Mouse (Mus musculus) brown adipose tissue, adult 24 weeks (tissue): Measurements from ENCODE around the gene Trim2. TPM values are rescaled to one million over a fixed set of nuclear protein-coding genes. Genes with fewer than 3 reads are reported as not detected.

Experiments
- H3K27ac ChIP-seq: fragments of 200-500 bp; replicated peaks from 2 replicates; pipeline ENCODE4 v1.5.1; 2012; ENCODE audit warnings: low read depth, mild to moderate bottlenecking, low read length
- H3K4me1 ChIP-seq: fragments of 200-500 bp; 2 replicates; pipeline ENCODE4 v1.6.1; 2012; ENCODE audit warnings: low read length, mixed read lengths; ENCODE audit not compliant: control insufficient read depth, insufficient read depth, insufficient read length
- H3K4me3 ChIP-seq: fragments of 200-500 bp; 2 replicates; pipeline ENCODE4 v1.5.1; 2012; ENCODE audit warnings: low read depth, mild to moderate bottlenecking, low read length, moderate library complexity; ENCODE audit not compliant: insufficient read depth
- polyA plus RNA-seq: library from polyadenylated mRNA; stranded (reverse); fragments of >200 nt; gene quantifications from 2 replicates; pipeline ENCODE4 v1.2.4, GENCODE M21; 2012; ENCODE audit not compliant: missing spikeins, insufficient read depth, insufficient read length

Gene Trim2
- polyA plus RNA-seq, 1 experiment, result 14.2 TPM

GRCm38 (mm10) chr3:84128871-84129870 lies 177.5 kb downstream of the Trim2 start:
- Histone ChIP-seq H3K4me1 (peaks cover 6% of the 10 kb centered on the region; the same call in 1 of the 2 replicates), H3K27ac (peak overlapping the region; percentile 47; the same call in 1 of the 2 replicates), H3K4me3 (no peak overlapping the region)

- peaks cover 6% of the 10 kb centered on the region; the same call in 1 of the 2 replicates for H3K4me1 ChIP-seq
- H3K4me3 ChIP-seq, result no peak overlapping the region
- H3K27ac ChIP-seq, result no peak overlapping the region
Measured at GRCm38 (mm10) chr3:84127431-84127830, 179.2 kb downstream of the Trim2 start.

- no peak overlapping the region for H3K27ac ChIP-seq
- peaks cover 6% of the 10 kb centered on the region; the same call in 1 of the 2 replicates for H3K4me1 ChIP-seq
- no peak overlapping the region for H3K4me3 ChIP-seq
Measured at GRCm38 (mm10) chr3:84126721-84127120, 180.0 kb downstream of the Trim2 start.

GRCm38 (mm10) chr3:84125704-84126289 lies 180.9 kb downstream of the Trim2 start:
- H3K27ac ChIP-seq, result no peak overlapping the region

GRCm38 (mm10) chr3:84123461-84123860 lies 183.2 kb downstream of the Trim2 start:
- Histone ChIP-seq H3K4me1 (no peaks in the 10 kb centered on the region), H3K4me3 (no peak overlapping the region), H3K27ac (no peak overlapping the region)

More at GRCm38 (mm10) chr3:84125704-84126289, 180.9 kb downstream of the Trim2 start:
- Histone ChIP-seq H3K4me1 (peaks cover 6% of the 10 kb centered on the region; the same call in 1 of the 2 replicates), H3K4me3 (no peak overlapping the region)

- Histone ChIP-seq H3K27ac (no peak overlapping the region), H3K4me3 (no peak overlapping the region), H3K4me1 (no peaks in the 10 kb centered on the region)
Measured at GRCm38 (mm10) chr3:84118718-84119117, 188.0 kb downstream of the Trim2 start.

GRCm38 (mm10) chr3:84118178-84118577 lies 188.5 kb downstream of the Trim2 start:
- no peak overlapping the region for H3K27ac ChIP-seq
- H3K4me3 ChIP-seq, result no peak overlapping the region
- no peaks in the 10 kb centered on the region for H3K4me1 ChIP-seq

Other genes starting within 250 kb of the Trim2 start
- 20.3 and 21.4 TPM in 2 replicates for gene Mnd1, start 151.1 kb downstream of the Trim2 start, polyA plus RNA-seq
- 2.9 TPM in 1 of 2 replicates, not detected in the other for gene Gm6525, start 132.8 kb downstream of the Trim2 start, polyA plus RNA-seq
- gene Fhdc1, start 173.6 kb upstream of the Trim2 start, polyA plus RNA-seq, result 2.0 and 4.1 TPM in 2 replicates